Mouse (Mus musculus) ES-Bruce4 (cell line): Measurements from ENCODE around the gene Gper1. TPM values are rescaled to one million over a fixed set of nuclear protein-coding genes. Genes with fewer than 3 reads are reported as not detected.

Experiments used
- H3K27ac ChIP-seq: 2 replicates; pipeline ENCODE4 v1.5.1; 2012; ENCODE audit warnings: low read length, inconsistent platforms; ENCODE audit not compliant: insufficient read depth
- H3K27me3 ChIP-seq: 2 replicates; pipeline ENCODE4 v1.6.1; 2012; ENCODE audit warnings: mild to moderate bottlenecking, low read length, inconsistent platforms; ENCODE audit not compliant: control insufficient read depth, poor library complexity, insufficient read depth, severe bottlenecking
- H3K36me3 ChIP-seq: 2 replicates; pipeline ENCODE4 v1.6.1; 2012; ENCODE audit warnings: inconsistent platforms, mild to moderate bottlenecking, low read length, moderate library complexity; ENCODE audit not compliant: control insufficient read depth, poor library complexity, insufficient read depth, severe bottlenecking
- H3K4me1 ChIP-seq: one replicate; pipeline ENCODE4 v1.8.1; 2011; ENCODE audit warnings: low read length; ENCODE audit not compliant: control insufficient read depth, insufficient read depth
- H3K4me3 ChIP-seq: 2 replicates; pipeline ENCODE4 v1.5.1; 2011; ENCODE audit warnings: low read depth, mild to moderate bottlenecking, low read length
- H3K9ac ChIP-seq: 2 replicates; pipeline ENCODE4 v1.6.1; 2012; ENCODE audit warnings: low read depth, mild to moderate bottlenecking, inconsistent platforms; ENCODE audit not compliant: poor library complexity, severe bottlenecking
- H3K9me3 ChIP-seq: replicated peaks from 2 replicates; pipeline ENCODE4 v1.6.1; 2012; ENCODE audit warnings: mild to moderate bottlenecking, low read length, inconsistent platforms; ENCODE audit not compliant: control insufficient read depth, poor library complexity, insufficient read depth, severe bottlenecking
- CTCF ChIP-seq: IDR thresholded peaks from one replicate; pipeline ENCODE4 v1.8.1; 2011; ENCODE audit warnings: low read depth, low read length
- EP300 ChIP-seq: IDR thresholded peaks from 2 replicates; pipeline ENCODE4 v1.6.1; 2011; ENCODE audit warnings: low read depth, low read length; ENCODE audit not compliant: insufficient read depth
- POLR2A ChIP-seq: IDR thresholded peaks from one replicate; pipeline ENCODE4 v1.8.1; 2011; ENCODE audit warnings: low read length; ENCODE audit not compliant: insufficient read depth
- polyA plus RNA-seq: library from polyadenylated mRNA; stranded (reverse); fragments of >200 nt; gene quantifications from 2 replicates; pipeline ENCODE4 v1.2.4, GENCODE M21; 2011; ENCODE audit warnings: low read depth; ENCODE audit not compliant: missing spikeins, insufficient read depth, insufficient read length

Gene Gper1
- polyA plus RNA-seq, 1 experiment = not detected

- no peak overlapping the region for H3K27ac ChIP-seq
- no peak overlapping the region for H3K9ac ChIP-seq
- no peaks in the 10 kb centered on the region for H3K9me3 ChIP-seq
- no peak for TF ChIP-seq POLR2A
- no peak for TF ChIP-seq EP300
- no peak for TF ChIP-seq CTCF
- no peaks in the 10 kb centered on the region for H3K27me3 ChIP-seq
- no peak overlapping the region for H3K4me3 ChIP-seq
- H3K36me3 ChIP-seq = no peaks in the 10 kb centered on the region
- H3K4me1 ChIP-seq = no peaks in the 10 kb centered on the region
Observed at GRCm38 (mm10) chr5:139437769-139438168, 14.8 kb downstream of the Gper1 start.

GRCm38 (mm10) chr5:139438440-139438839 lies 15.5 kb downstream of the Gper1 start:
- Histone ChIP-seq H3K4me1 (no peaks in the 10 kb centered on the region), H3K4me3 (no peak overlapping the region), H3K27ac (no peak overlapping the region)

GRCm38 (mm10) chr5:139440451-139440850 lies 17.5 kb downstream of the Gper1 start:
- Histone ChIP-seq H3K36me3 (no peaks in the 10 kb centered on the region), H3K27ac (no peak overlapping the region), H3K27me3 (no peaks in the 10 kb centered on the region), H3K4me3 (no peak overlapping the region), H3K4me1 (peaks cover 2% of the 10 kb centered on the region), H3K9me3 (no peaks in the 10 kb centered on the region), H3K9ac (no peak overlapping the region)
- TF ChIP-seq CTCF = no peak
- TF ChIP-seq EP300 = no peak
- no peak for TF ChIP-seq POLR2A

More at GRCm38 (mm10) chr5:139438440-139438839, 15.5 kb downstream of the Gper1 start:
- TF ChIP-seq EP300 (no peak), POLR2A (no peak), CTCF (no peak)
- Histone ChIP-seq H3K9me3 (no peaks in the 10 kb centered on the region), H3K36me3 (no peaks in the 10 kb centered on the region), H3K9ac (no peak overlapping the region), H3K27me3 (no peaks in the 10 kb centered on the region)

- Histone ChIP-seq H3K9ac (no peak overlapping the region), H3K9me3 (no peaks in the 10 kb centered on the region), H3K4me1 (peaks cover 3% of the 10 kb centered on the region), H3K36me3 (no peaks in the 10 kb centered on the region), H3K27me3 (no peaks in the 10 kb centered on the region), H3K4me3 (no peak overlapping the region), H3K27ac (no peak overlapping the region)
- no peak for TF ChIP-seq POLR2A
- no peak for TF ChIP-seq EP300
Observed at GRCm38 (mm10) chr5:139440926-139441725, 18.2 kb downstream of the Gper1 start.

- H3K4me3 ChIP-seq = no peak overlapping the region
- H3K9me3 ChIP-seq = no peaks in the 10 kb centered on the region
- no peaks in the 10 kb centered on the region for H3K27me3 ChIP-seq
- no peak for TF ChIP-seq EP300
- TF ChIP-seq CTCF = no peak
- H3K27ac ChIP-seq = no peak overlapping the region
- H3K36me3 ChIP-seq = no peaks in the 10 kb centered on the region
- H3K9ac ChIP-seq = no peak overlapping the region
- peaks cover 3% of the 10 kb centered on the region for H3K4me1 ChIP-seq
Observed at GRCm38 (mm10) chr5:139441726-139442018, 18.7 kb downstream of the Gper1 start.

- no peak overlapping the region for H3K27ac ChIP-seq
Observed at GRCm38 (mm10) chr5:139442428-139442827, 19.5 kb downstream of the Gper1 start.

More at GRCm38 (mm10) chr5:139442428-139442827, 19.5 kb downstream of the Gper1 start:
- Histone ChIP-seq H3K4me3 (no peak overlapping the region), H3K9me3 (no peaks in the 10 kb centered on the region), H3K9ac (no peak overlapping the region), H3K36me3 (no peaks in the 10 kb centered on the region), H3K4me1 (peaks cover 3% of the 10 kb centered on the region), H3K27me3 (no peaks in the 10 kb centered on the region)
- no peak for TF ChIP-seq POLR2A
